Mouse (Mus musculus): ENCODE measurements at regions not wholly inside any gene's neighbourhood (a gene's known extent, or its start where the extent isn't known, plus 50 kb on each side); places are given as distances from the start of the nearest gene placed in this dataset.

DNA sequence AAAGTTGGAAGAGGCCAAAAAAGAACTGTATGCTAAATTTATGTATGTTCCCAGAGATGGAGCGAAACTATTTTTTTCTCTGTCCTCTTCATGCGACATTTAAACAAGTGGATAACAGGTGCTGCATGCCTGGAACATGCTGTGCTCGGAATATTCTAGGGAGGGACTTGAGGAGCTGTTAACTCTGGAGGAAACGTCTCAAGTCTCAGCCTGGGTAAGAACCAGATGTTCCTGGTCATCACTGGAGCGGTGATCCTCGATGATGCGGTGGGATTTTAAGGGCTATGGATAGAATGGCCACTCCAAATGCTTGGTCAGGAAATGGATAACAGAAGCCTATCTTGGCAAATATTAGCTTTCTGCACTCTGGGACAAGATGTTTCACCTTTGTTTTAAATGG lies 244.7 kb upstream of the Nrip1 start:
- H3K27me3 ChIP-seq (ENCODE audit: control insufficient read depth, insufficient read depth, low read length, poor library complexity, severe bottlenecking) = no peaks in the 10 kb centered on the region
- no peak overlapping the region for H3K27ac ChIP-seq (ENCODE audit: insufficient read depth, low read length)
- TF ChIP-seq POLR2A (IDR thresholded peaks at IDR 0.05; ENCODE audit: insufficient read depth, low read length) (no peak), EP300 (IDR thresholded peaks at IDR 0.05; ENCODE audit: insufficient read depth, low read depth, low read length) (no peak), CTCF (IDR thresholded peaks at IDR 0.05; ENCODE audit: low read depth, low read length) (no peak)
- H3K4me1 ChIP-seq (ENCODE audit: control insufficient read depth, insufficient read depth, low read length) = no peaks in the 10 kb centered on the region
- no peaks in the 10 kb centered on the region for H3K36me3 ChIP-seq (ENCODE audit: control insufficient read depth, insufficient read depth, low read length, poor library complexity, severe bottlenecking)
- no peak overlapping the region for H3K9ac ChIP-seq (ENCODE audit: low read depth, poor library complexity, severe bottlenecking)
- no peak overlapping the region for H3K4me3 ChIP-seq (ENCODE audit: low read depth, low read length)
- no peaks in the 10 kb centered on the region for H3K9me3 ChIP-seq (replicated peaks; ENCODE audit: control insufficient read depth, insufficient read depth, low read length, poor library complexity, severe bottlenecking)

DNA sequence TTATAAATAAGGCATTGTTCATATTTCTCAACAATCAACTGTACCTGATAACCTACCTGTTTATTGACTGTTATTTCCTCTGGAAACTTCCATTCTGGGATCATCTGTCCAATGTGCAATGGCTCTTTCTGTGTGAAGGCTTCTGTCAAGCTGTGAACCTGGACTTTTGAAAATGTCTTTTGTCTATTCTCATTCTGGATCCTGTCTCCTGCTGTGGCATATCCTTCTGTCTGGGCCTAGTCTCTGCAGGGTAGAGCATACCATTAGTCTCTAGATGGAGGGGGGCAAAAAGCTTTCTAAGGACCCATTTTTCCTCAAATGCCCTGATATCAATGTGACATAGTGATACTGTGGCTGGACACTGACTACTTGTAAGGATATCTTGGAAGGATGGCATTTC lies 237.4 kb upstream of the Nrip1 start:
- H3K4me1 ChIP-seq (ENCODE audit: control insufficient read depth, insufficient read depth, low read length) = no peaks in the 10 kb centered on the region
- no peak overlapping the region for H3K4me3 ChIP-seq (ENCODE audit: low read depth, low read length)
- no peaks in the 10 kb centered on the region for H3K27me3 ChIP-seq (ENCODE audit: control insufficient read depth, insufficient read depth, low read length, poor library complexity, severe bottlenecking)
- no peak overlapping the region for H3K9ac ChIP-seq (ENCODE audit: low read depth, poor library complexity, severe bottlenecking)
- no peaks in the 10 kb centered on the region for H3K36me3 ChIP-seq (ENCODE audit: control insufficient read depth, insufficient read depth, low read length, poor library complexity, severe bottlenecking)
- no peak overlapping the region for H3K27ac ChIP-seq (ENCODE audit: insufficient read depth, low read length)
- H3K9me3 ChIP-seq (replicated peaks; ENCODE audit: control insufficient read depth, insufficient read depth, low read length, poor library complexity, severe bottlenecking) = no peaks in the 10 kb centered on the region
- TF ChIP-seq EP300 (IDR thresholded peaks at IDR 0.05; ENCODE audit: insufficient read depth, low read depth, low read length) = no peak
- no peak for TF ChIP-seq CTCF (IDR thresholded peaks at IDR 0.05; ENCODE audit: low read depth, low read length)
- TF ChIP-seq POLR2A (IDR thresholded peaks at IDR 0.05; ENCODE audit: insufficient read depth, low read length) = no peak

DNA sequence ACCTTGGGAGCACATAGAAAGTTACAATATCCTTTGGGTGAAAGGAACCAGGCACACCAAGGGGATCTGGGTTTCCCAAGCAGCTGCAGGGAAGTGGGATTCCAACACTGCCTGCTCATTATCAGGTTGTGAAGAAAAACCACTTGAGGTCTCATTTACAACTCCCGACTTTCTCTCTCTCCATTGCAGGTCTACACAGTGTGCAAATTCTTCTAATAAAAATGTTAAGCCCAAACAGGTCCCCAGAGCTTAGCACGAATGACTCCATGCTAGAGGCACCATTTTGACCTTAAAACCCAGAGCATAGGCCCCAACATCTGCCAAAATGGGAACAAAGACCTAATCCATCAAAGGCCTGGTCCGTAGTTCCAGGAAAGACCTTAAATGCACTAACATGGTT lies 231.3 kb upstream of the Nrip1 start:
- Histone ChIP-seq H3K4me1 (ENCODE audit: control insufficient read depth, insufficient read depth, low read length) (no peaks in the 10 kb centered on the region), H3K9ac (ENCODE audit: low read depth, poor library complexity, severe bottlenecking) (no peak overlapping the region), H3K27ac (ENCODE audit: insufficient read depth, low read length) (no peak overlapping the region), H3K36me3 (ENCODE audit: control insufficient read depth, insufficient read depth, low read length, poor library complexity, severe bottlenecking) (no peaks in the 10 kb centered on the region), H3K4me3 (ENCODE audit: low read depth, low read length) (no peak overlapping the region), H3K27me3 (ENCODE audit: control insufficient read depth, insufficient read depth, low read length, poor library complexity, severe bottlenecking) (no peaks in the 10 kb centered on the region), H3K9me3 (replicated peaks; ENCODE audit: control insufficient read depth, insufficient read depth, low read length, poor library complexity, severe bottlenecking) (no peaks in the 10 kb centered on the region)
- TF ChIP-seq CTCF (IDR thresholded peaks at IDR 0.05; ENCODE audit: low read depth, low read length) = no peak
- TF ChIP-seq POLR2A (IDR thresholded peaks at IDR 0.05; ENCODE audit: insufficient read depth, low read length) = no peak

DNA sequence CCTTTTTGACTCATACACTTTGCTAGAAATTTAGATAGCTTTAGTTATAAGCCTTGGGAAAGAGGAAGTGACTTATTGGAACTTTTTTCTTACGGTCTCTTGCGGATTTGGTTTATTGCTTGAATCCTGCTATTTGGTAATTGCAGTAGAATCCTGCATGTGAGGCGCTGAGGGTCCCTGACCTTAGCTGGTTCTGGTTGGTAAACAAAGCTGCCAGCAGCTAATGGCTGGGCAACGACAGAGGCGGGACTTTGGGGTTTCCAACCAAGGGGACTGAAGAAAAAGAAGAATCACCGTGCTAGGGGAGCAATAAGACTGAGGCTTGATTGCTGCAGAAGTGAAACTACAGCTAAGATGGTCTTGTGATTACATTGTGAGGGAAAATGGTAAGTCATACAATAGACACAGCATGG lies 230.2 kb upstream of the Nrip1 start:
- H3K27me3 ChIP-seq (ENCODE audit: control insufficient read depth, insufficient read depth, low read length, poor library complexity, severe bottlenecking) = no peaks in the 10 kb centered on the region
- H3K9ac ChIP-seq (ENCODE audit: low read depth, poor library complexity, severe bottlenecking) = no peak overlapping the region
- no peaks in the 10 kb centered on the region for H3K36me3 ChIP-seq (ENCODE audit: control insufficient read depth, insufficient read depth, low read length, poor library complexity, severe bottlenecking)
- H3K27ac ChIP-seq (ENCODE audit: insufficient read depth, low read length) = no peak overlapping the region
- TF ChIP-seq EP300 (IDR thresholded peaks at IDR 0.05; ENCODE audit: insufficient read depth, low read depth, low read length) (no peak), CTCF (IDR thresholded peaks at IDR 0.05; ENCODE audit: low read depth, low read length) (no peak), POLR2A (IDR thresholded peaks at IDR 0.05; ENCODE audit: insufficient read depth, low read length) (no peak)
- no peaks in the 10 kb centered on the region for H3K4me1 ChIP-seq (ENCODE audit: control insufficient read depth, insufficient read depth, low read length)
- H3K9me3 ChIP-seq (replicated peaks; ENCODE audit: control insufficient read depth, insufficient read depth, low read length, poor library complexity, severe bottlenecking) = no peaks in the 10 kb centered on the region
- H3K4me3 ChIP-seq (ENCODE audit: low read depth, low read length) = no peak overlapping the region

DNA sequence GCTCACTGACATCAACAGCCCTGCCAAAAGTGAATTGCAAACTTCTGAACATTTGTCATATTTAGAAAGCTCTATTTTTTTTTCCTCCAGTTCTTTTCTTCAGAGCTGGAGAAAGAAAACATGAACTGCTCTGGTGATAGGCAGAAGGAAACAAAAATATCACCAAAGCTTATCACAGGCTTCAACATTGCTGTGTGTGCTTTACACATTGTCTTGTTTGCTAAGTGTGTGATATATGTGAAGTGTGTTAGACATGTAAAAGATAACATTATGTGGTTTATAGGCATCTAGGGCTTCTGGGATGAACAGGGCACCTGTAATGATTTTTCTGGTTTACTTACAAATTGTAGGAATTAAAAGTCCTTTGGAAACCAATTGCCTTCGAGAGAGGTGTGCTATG lies 229.8 kb upstream of the Nrip1 start:
- TF ChIP-seq EP300 (IDR thresholded peaks at IDR 0.05; ENCODE audit: insufficient read depth, low read depth, low read length) = no peak
- TF ChIP-seq CTCF (IDR thresholded peaks at IDR 0.05; ENCODE audit: low read depth, low read length) = no peak
- TF ChIP-seq POLR2A (IDR thresholded peaks at IDR 0.05; ENCODE audit: insufficient read depth, low read length) = no peak
- H3K4me3 ChIP-seq (ENCODE audit: low read depth, low read length) = no peak overlapping the region
- H3K27ac ChIP-seq (ENCODE audit: insufficient read depth, low read length) = no peak overlapping the region
- no peaks in the 10 kb centered on the region for H3K4me1 ChIP-seq (ENCODE audit: control insufficient read depth, insufficient read depth, low read length)
- no peaks in the 10 kb centered on the region for H3K27me3 ChIP-seq (ENCODE audit: control insufficient read depth, insufficient read depth, low read length, poor library complexity, severe bottlenecking)
- H3K9ac ChIP-seq (ENCODE audit: low read depth, poor library complexity, severe bottlenecking) = no peak overlapping the region
- H3K36me3 ChIP-seq (ENCODE audit: control insufficient read depth, insufficient read depth, low read length, poor library complexity, severe bottlenecking) = no peaks in the 10 kb centered on the region
- H3K9me3 ChIP-seq (replicated peaks; ENCODE audit: control insufficient read depth, insufficient read depth, low read length, poor library complexity, severe bottlenecking) = no peaks in the 10 kb centered on the region

DNA sequence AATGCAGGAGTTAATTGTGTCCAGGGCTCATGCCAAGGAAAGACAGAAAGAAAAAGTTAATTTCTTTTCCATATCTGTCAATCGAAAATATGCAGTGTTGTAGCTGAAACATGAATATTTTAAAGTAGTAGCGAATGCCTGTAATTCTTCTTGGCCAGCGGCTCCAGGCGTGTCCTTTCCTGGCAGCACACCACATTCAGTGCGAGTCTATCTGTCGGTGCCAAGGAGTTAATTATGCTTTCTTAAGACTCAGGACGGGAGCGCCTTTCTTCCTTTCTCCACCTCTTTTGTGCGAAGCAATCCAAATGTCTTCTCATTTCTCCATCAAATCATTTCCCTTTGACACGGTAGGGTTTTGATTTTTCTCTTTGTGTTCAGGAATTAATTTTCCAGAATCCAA lies 226.5 kb upstream of the Nrip1 start:
- Histone ChIP-seq H3K9me3 (replicated peaks; ENCODE audit: control insufficient read depth, insufficient read depth, low read length, poor library complexity, severe bottlenecking) (no peaks in the 10 kb centered on the region; the same call in 1 of the 2 replicates), H3K4me3 (ENCODE audit: low read depth, low read length) (no peak overlapping the region), H3K27ac (ENCODE audit: insufficient read depth, low read length) (no peak overlapping the region), H3K4me1 (ENCODE audit: control insufficient read depth, insufficient read depth, low read length) (no peaks in the 10 kb centered on the region), H3K27me3 (ENCODE audit: control insufficient read depth, insufficient read depth, low read length, poor library complexity, severe bottlenecking) (no peaks in the 10 kb centered on the region), H3K36me3 (ENCODE audit: control insufficient read depth, insufficient read depth, low read length, poor library complexity, severe bottlenecking) (no peaks in the 10 kb centered on the region), H3K9ac (ENCODE audit: low read depth, poor library complexity, severe bottlenecking) (no peak overlapping the region)
- TF ChIP-seq EP300 (IDR thresholded peaks at IDR 0.05; ENCODE audit: insufficient read depth, low read depth, low read length) (no peak), POLR2A (IDR thresholded peaks at IDR 0.05; ENCODE audit: insufficient read depth, low read length) (no peak), CTCF (IDR thresholded peaks at IDR 0.05; ENCODE audit: low read depth, low read length) (no peak)
